Comparison of ENCODE assay signal across 24 mouse cellular contexts in genomic region chr16:77648181-77648580, GRCm38 (mm10). TPM values are rescaled to one million over a fixed set of nuclear protein-coding genes. Genes with fewer than 3 reads are reported as not detected.
DNase-seq lines count a peak whose midpoint lies in the region; ATAC-seq and TF ChIP-seq lines count a peak whose summit lies in the region.
"Had no signal": no experiment of that assay in that cellular context is flagged by ENCODE, and none has a peak within 500 bp of the region (broad histone marks: within the 10 kb centered on the region; RNA-seq: fewer than 3 reads in every experiment).

No protein-coding gene starts in this region.

- WGBS in forebrain, postnatal 0 days = 12% methylated on average over 2 of the region's 2 CpGs
- 17% methylated on average over 2 of the region's 2 CpGs for WGBS in hindbrain, postnatal 0 days
- 32% methylated on average over 2 of the region's 2 CpGs for WGBS in neural tube, embryonic 13.5 days

- peaks cover 13% of the 10 kb centered on the region; the same call in 1 of the 2 replicates for H3K4me1 ChIP-seq in forebrain, postnatal 0 days (ENCODE audit: insufficient read depth)
- H3K4me1 ChIP-seq in hindbrain, postnatal 0 days (ENCODE audit: insufficient read depth, low read length) = peaks cover 6% of the 10 kb centered on the region; the same call in 1 of the 2 replicates
- peaks cover 51% of the 10 kb centered on the region for H3K4me1 ChIP-seq in neural tube, embryonic 13.5 days (replicated peaks)

- H3K4me3 ChIP-seq in layer of hippocampus, adult 2 months = no peak overlapping the region
- H3K4me3 ChIP-seq in forebrain, postnatal 0 days (ENCODE audit: low read depth, low read length) = peak overlapping the region; percentile 3; the same call in 1 of the 2 replicates
- no peak overlapping the region for H3K4me3 ChIP-seq in hindbrain, postnatal 0 days (ENCODE audit: low read length)
- H3K4me3 ChIP-seq in neural tube, embryonic 13.5 days = no peak overlapping the region
- H3K4me3 ChIP-seq: erythroblast, embryonic 14.5 days had no signal

- no peaks in the 10 kb centered on the region for H3K27me3 ChIP-seq in forebrain, postnatal 0 days (ENCODE audit: insufficient read depth, low read length)
- no peaks in the 10 kb centered on the region for H3K27me3 ChIP-seq in hindbrain, postnatal 0 days (ENCODE audit: insufficient read depth, low read length)
- H3K27me3 ChIP-seq in neural tube, embryonic 13.5 days = no peaks in the 10 kb centered on the region
- H3K27me3 ChIP-seq: CH12.LX had no signal

- 0 out of 2 replicates have a peak overlapping the region, but pooled peaks have one; percentile 53 for H3K27ac ChIP-seq in layer of hippocampus, adult 2 months
- H3K27ac ChIP-seq in forebrain, postnatal 0 days (ENCODE audit: low read depth, low read length) = peak overlapping the region; percentile 80
- H3K27ac ChIP-seq in hindbrain, postnatal 0 days = peak overlapping the region; percentile 67; the same call in 1 of the 2 replicates
- H3K27ac ChIP-seq in neural tube, embryonic 13.5 days (replicated peaks) = peak overlapping the region; percentile 87

- no peak for TF ChIP-seq CTCF in layer of hippocampus, adult 2 months (conservative IDR thresholded peaks at IDR 0.05)
- no peak for TF ChIP-seq CTCF in forebrain, postnatal 0 days (IDR thresholded peaks at IDR 0.05; ENCODE audit: low read depth)
- no peak for TF ChIP-seq CTCF in hindbrain, postnatal 0 days (IDR thresholded peaks at IDR 0.05; ENCODE audit: low read depth)

- no peaks in the 10 kb centered on the region for H3K36me3 ChIP-seq in forebrain, postnatal 0 days (ENCODE audit: insufficient read depth)
- H3K36me3 ChIP-seq in hindbrain, postnatal 0 days (ENCODE audit: insufficient read depth, low read length) = no peaks in the 10 kb centered on the region
- H3K36me3 ChIP-seq in neural tube, embryonic 13.5 days = no peaks in the 10 kb centered on the region

- no peak for DNase-seq in layer of hippocampus, adult 2 months (ENCODE audit: low spot score in 2 of 2)
- DNase-seq in layer of hippocampus, adult 9-11 months = no peak
- peak; percentile 71 for DNase-seq in forebrain, postnatal 0 days
- DNase-seq in hindbrain, postnatal 0 days (ENCODE audit: low spot score) = peak; percentile 61
- no peak for DNase-seq in cerebellum, postnatal 14 days
- DNase-seq in urinary bladder, postnatal 25 days (ENCODE audit: low spot score) = no peak
- no peak for DNase-seq in adrenal gland, postnatal 36 days
- DNase-seq: adrenal gland, adult 2 months; cerebellum, adult 11 months; cerebellum, postnatal 36 days; heart, adult 18-20 months; kidney, adult 9 months; kidney, postnatal 36 days; lung, adult 18-20 months; lung, postnatal 36 days had no signal

- peak overlapping the region; percentile 38 for H3K4me2 ChIP-seq in forebrain, postnatal 0 days (ENCODE audit: low read depth)
- H3K4me2 ChIP-seq in hindbrain, postnatal 0 days (ENCODE audit: low read depth, low read length) = peak overlapping the region; percentile 64
- H3K4me2 ChIP-seq in neural tube, embryonic 13.5 days = peak overlapping the region; percentile 33

- H3K9me3 ChIP-seq in forebrain, postnatal 0 days (ENCODE audit: low read length) = no peaks in the 10 kb centered on the region
- no peaks in the 10 kb centered on the region for H3K9me3 ChIP-seq in hindbrain, postnatal 0 days (ENCODE audit: low read length)
- H3K9me3 ChIP-seq in neural tube, embryonic 13.5 days = no peaks in the 10 kb centered on the region

- ATAC-seq in forebrain, postnatal 0 days = no peak
- ATAC-seq in hindbrain, postnatal 0 days = no peak
- no peak for ATAC-seq in neural tube, embryonic 13.5 days (ENCODE audit: low read depth)

- H3K9ac ChIP-seq in forebrain, postnatal 0 days = peak overlapping the region; percentile 31
- peak overlapping the region; percentile 43 for H3K9ac ChIP-seq in hindbrain, postnatal 0 days (replicated peaks; ENCODE audit: low read length)
- H3K9ac ChIP-seq in neural tube, embryonic 13.5 days = peak overlapping the region; percentile 58

RNA-seq across cellular contexts. Expression of gene Gm11146, which starts 46.3 kb away (rescaled TPM):
- total RNA-seq in layer of hippocampus, adult 2 months (2021) = not detected
- total RNA-seq in forebrain, postnatal 0 days (2014; rRNA removed) = not detected in 2 replicates
- polyA plus RNA-seq in forebrain, postnatal 0 days (2015; fragmentation: Nextera tagmentation; extraction: Ambion mirVana) = not detected in 2 replicates
- total RNA-seq in hindbrain, postnatal 0 days (2014; rRNA removed) = not detected in 2 replicates
- polyA plus RNA-seq in hindbrain, postnatal 0 days (2015; fragmentation: Nextera tagmentation; extraction: Ambion mirVana) = not detected in 2 replicates
- polyA plus RNA-seq in neural tube, embryonic 13.5 days (2015; fragmentation: Nextera tagmentation; extraction: Ambion mirVana) = not detected in 2 replicates
- total RNA-seq in adrenal gland, postnatal 36 days (2021) = not detected
- total RNA-seq: adrenal gland, adult 2 months; CH12.LX; gastrocnemius, adult 8-10 months; heart, adult 18-20 months; layer of hippocampus, postnatal 14 days; left cerebral cortex, postnatal 36 days; liver, adult 2 months had no signal
- polyA plus RNA-seq: adrenal gland, adult 2 months; erythroblast, embryonic 14.5 days; heart, embryonic 14.5 days; liver, adult 2 months; urinary bladder, adult 2 months had no signal

Comparison
In these comparisons a context has a peak if more than half of its experiments do, and no peak if none do; other contexts are left out.
1. DNase-seq: peak in forebrain, postnatal 0 days (single experiment) and hindbrain, postnatal 0 days (single experiment); none in layer of hippocampus, adult 2 months (0 of 2), layer of hippocampus, adult 9-11 months (single experiment), cerebellum, postnatal 14 days (0 of 2), urinary bladder, postnatal 25 days (single experiment) and adrenal gland, postnatal 36 days (0 of 2).
2. Peak in every context shown above with its lines, with median percentiles within 50 percentile points of each other: H3K27ac ChIP-seq, H3K4me2 ChIP-seq and H3K9ac ChIP-seq.